Mouse (Mus musculus): Measurements from ENCODE around the gene Gm20532. TPM values are rescaled to one million over a fixed set of nuclear protein-coding genes. Genes with fewer than 3 reads are reported as not detected.
A peak's percentile ranks its signal among the peaks of the same experiment; 100 is the strongest.

Gene Gm20532
- polyA plus RNA-seq, 1 experiment from 2014 or later = not detected

- Histone ChIP-seq H3K4me3 (no peak overlapping the region), H3K9me3 (replicated peaks) (no peaks in the 10 kb centered on the region), H3K27ac (replicated peaks) (no peak overlapping the region), H3K4me1 (peaks cover 4% of the 10 kb centered on the region; the same call in 1 of the 2 replicates), H3K27me3 (ENCODE audit: low read depth, poor library complexity, severe bottlenecking) (0 out of 2 replicates have a peak, but pooled peaks cover 6% of the 10 kb centered on the region), H3K36me3 (no peaks in the 10 kb centered on the region)
- DNase-seq (ENCODE audit: low spot score) = no peak
- WGBS = 89% methylated on average over 4 of the region's 4 CpGs
These were observed 29.2 kb downstream of the Gm20532 start for GRCm38 (mm10) chr2:26615459-26616124.

GRCm38 (mm10) chr2:26617331-26617730 is 30.9 kb downstream of the Gm20532 start:
- Histone ChIP-seq H3K4me3 (no peak overlapping the region), H3K27ac (replicated peaks) (no peak overlapping the region), H3K36me3 (no peaks in the 10 kb centered on the region), H3K4me1 (peaks cover 4% of the 10 kb centered on the region; the same call in 1 of the 2 replicates), H3K27me3 (ENCODE audit: low read depth, poor library complexity, severe bottlenecking) (0 out of 2 replicates have a peak, but pooled peaks cover 6% of the 10 kb centered on the region), H3K9me3 (replicated peaks) (no peaks in the 10 kb centered on the region)
- 79% methylated on average over 6 of the region's 6 CpGs for WGBS
- no peak for DNase-seq (ENCODE audit: low spot score)

- 0 out of 2 replicates have a peak, but pooled peaks cover 6% of the 10 kb centered on the region for H3K27me3 ChIP-seq (ENCODE audit: low read depth, poor library complexity, severe bottlenecking)
- 64% methylated on average over 7 of the region's 7 CpGs for WGBS
- no peaks in the 10 kb centered on the region for H3K36me3 ChIP-seq
- H3K27ac ChIP-seq (replicated peaks) = no peak overlapping the region
- no peak overlapping the region for H3K4me3 ChIP-seq
- DNase-seq (ENCODE audit: low spot score) = no peak
- peaks cover 4% of the 10 kb centered on the region; the same call in 1 of the 2 replicates for H3K4me1 ChIP-seq
- H3K9me3 ChIP-seq (replicated peaks) = no peaks in the 10 kb centered on the region
These were observed 31.5 kb downstream of the Gm20532 start for GRCm38 (mm10) chr2:26617928-26618327.

GRCm38 (mm10) chr2:26621246-26621645 is 34.8 kb downstream of the Gm20532 start:
- H3K27me3 ChIP-seq (ENCODE audit: low read depth, poor library complexity, severe bottlenecking) = 0 out of 2 replicates have a peak, but pooled peaks cover 6% of the 10 kb centered on the region
- WGBS = 60% methylated on average over 2 of the region's 2 CpGs
- H3K4me1 ChIP-seq = no peaks in the 10 kb centered on the region
- H3K27ac ChIP-seq (replicated peaks) = no peak overlapping the region
- H3K36me3 ChIP-seq = no peaks in the 10 kb centered on the region
- no peak overlapping the region for H3K4me3 ChIP-seq
- H3K9me3 ChIP-seq (replicated peaks) = no peaks in the 10 kb centered on the region
- no peak for DNase-seq (ENCODE audit: low spot score)

GRCm38 (mm10) chr2:26622984-26623383 is 36.5 kb downstream of the Gm20532 start:
- WGBS = 81% methylated on average over 5 of the region's 5 CpGs

GRCm38 (mm10) chr2:26625419-26625818 is 39.0 kb downstream of the Gm20532 start:
- DNase-seq (ENCODE audit: low spot score) = no peak
- no peaks in the 10 kb centered on the region for H3K36me3 ChIP-seq
- H3K9me3 ChIP-seq (replicated peaks) = no peaks in the 10 kb centered on the region
- 84% methylated on average over 3 of the region's 3 CpGs for WGBS
- peaks cover 15% of the 10 kb centered on the region for H3K27me3 ChIP-seq (ENCODE audit: low read depth, poor library complexity, severe bottlenecking)
- H3K4me3 ChIP-seq = no peak overlapping the region
- H3K4me1 ChIP-seq = peaks cover 31% of the 10 kb centered on the region
- H3K27ac ChIP-seq (replicated peaks) = no peak overlapping the region

More at GRCm38 (mm10) chr2:26622984-26623383, 36.5 kb downstream of the Gm20532 start:
- Histone ChIP-seq H3K27me3 (ENCODE audit: low read depth, poor library complexity, severe bottlenecking) (peaks cover 16% of the 10 kb centered on the region), H3K27ac (replicated peaks) (no peak overlapping the region), H3K4me3 (no peak overlapping the region), H3K9me3 (replicated peaks) (no peaks in the 10 kb centered on the region), H3K36me3 (no peaks in the 10 kb centered on the region), H3K4me1 (peaks cover 7% of the 10 kb centered on the region)
- no peak for DNase-seq (ENCODE audit: low spot score)

- Histone ChIP-seq H3K27me3 (ENCODE audit: low read depth, poor library complexity, severe bottlenecking) (peaks cover 15% of the 10 kb centered on the region), H3K4me1 (peaks cover 33% of the 10 kb centered on the region), H3K27ac (replicated peaks) (no peak overlapping the region), H3K4me3 (no peak overlapping the region), H3K36me3 (no peaks in the 10 kb centered on the region), H3K9me3 (replicated peaks) (no peaks in the 10 kb centered on the region)
- whole genome bisulfite sequencing = 74% methylated on average over 3 of the region's 3 CpGs
- no peak for DNase-seq (ENCODE audit: low spot score)
These were observed 39.6 kb downstream of the Gm20532 start for GRCm38 (mm10) chr2:26626081-26626480.

- WGBS = 1% methylated on average over 70 of the region's 70 CpGs
- DNase-seq (ENCODE audit: low spot score) = peak; percentile 78
- Histone ChIP-seq H3K36me3 (peaks cover 16% of the 10 kb centered on the region), H3K4me3 (peak within 1 kb of the TSS; percentile 82), H3K4me1 (peaks cover 44% of the 10 kb centered on the region), H3K9me3 (replicated peaks) (no peaks in the 10 kb centered on the region), H3K27ac (replicated peaks) (peak within 1 kb of the TSS; percentile 93), H3K27me3 (ENCODE audit: low read depth, poor library complexity, severe bottlenecking) (peaks cover 15% of the 10 kb centered on the region)
These were observed 41.7 kb downstream of the Gm20532 start, which contains the start of gene Fam69b for GRCm38 (mm10) chr2:26627921-26628739. Gene Fam69b, plus strand, starts transcription at chr2:26628457.

GRCm38 (mm10) chr2:26628792-26629437 is 42.5 kb downstream of the Gm20532 start:
- Histone ChIP-seq H3K36me3 (peaks cover 22% of the 10 kb centered on the region), H3K9me3 (replicated peaks) (no peaks in the 10 kb centered on the region), H3K4me3 (peak overlapping the region; percentile 82), H3K27ac (replicated peaks) (peak overlapping the region; percentile 93), H3K4me1 (peaks cover 50% of the 10 kb centered on the region), H3K27me3 (ENCODE audit: low read depth, poor library complexity, severe bottlenecking) (peaks cover 15% of the 10 kb centered on the region)
- peak; percentile 54 for DNase-seq (ENCODE audit: low spot score)
- WGBS = 20% methylated on average over 5 of the region's 5 CpGs

GRCm38 (mm10) chr2:26632541-26633395 is 46.3 kb downstream of the Gm20532 start:
- no peak for DNase-seq (ENCODE audit: low spot score)
- WGBS = 88% methylated on average over 16 of the region's 16 CpGs
- H3K27me3 ChIP-seq (ENCODE audit: low read depth, poor library complexity, severe bottlenecking) = peaks cover 1% of the 10 kb centered on the region; the same call in 1 of the 2 replicates
- H3K4me1 ChIP-seq = peaks cover 63% of the 10 kb centered on the region
- H3K9me3 ChIP-seq (replicated peaks) = no peaks in the 10 kb centered on the region
- H3K36me3 ChIP-seq = peaks cover 61% of the 10 kb centered on the region
- no peak overlapping the region for H3K4me3 ChIP-seq
- no peak overlapping the region for H3K27ac ChIP-seq (replicated peaks)

GRCm38 (mm10) chr2:26633953-26634530 is 47.6 kb downstream of the Gm20532 start:
- DNase-seq (ENCODE audit: low spot score) = no peak
- no peak overlapping the region for H3K4me3 ChIP-seq
- 68% methylated on average over 4 of the region's 4 CpGs for WGBS
- H3K9me3 ChIP-seq (replicated peaks) = no peaks in the 10 kb centered on the region
- peaks cover 63% of the 10 kb centered on the region for H3K4me1 ChIP-seq
- no peaks in the 10 kb centered on the region for H3K27me3 ChIP-seq (ENCODE audit: low read depth, poor library complexity, severe bottlenecking)
- H3K27ac ChIP-seq (replicated peaks) = 0 out of 2 replicates have a peak overlapping the region, but pooled peaks have one; percentile 0
- peaks cover 73% of the 10 kb centered on the region for H3K36me3 ChIP-seq

Data from midbrain, embryonic 10.5 days (tissue).